Mouse (Mus musculus) adrenal gland, adult 18-20 months (tissue): ENCODE data around the gene Tbxa2r. TPM values are rescaled to one million over a fixed set of nuclear protein-coding genes. Genes with fewer than 3 reads are reported as not detected.

Source experiments
- DNase-seq, 2 experiments: peaks; one replicate each; pipeline ENCODE4 v3.0.0; 2021 to 2022; ENCODE audit warnings: low spot score in 2 of 2
- total RNA-seq, 2 experiments: library from RNA; stranded (reverse); gene quantifications; 1 replicate in 1 of 2; 2 replicates in 1 of 2; pipeline ENCODE4 v1.2.3; 2021

Gene Tbxa2r
- total RNA-seq, 2 experiments from 2014 or later = 23.3 to 29.2 TPM

- DNase-seq = no peak
These were observed 28.8 kb upstream of the Tbxa2r start for GRCm38 (mm10) chr10:81299585-81300351.

GRCm38 (mm10) chr10:81300352-81300907, 28.1 kb upstream of the Tbxa2r start:
- no peak for DNase-seq

GRCm38 (mm10) chr10:81301321-81301720, 27.2 kb upstream of the Tbxa2r start:
- no peak for DNase-seq

GRCm38 (mm10) chr10:81302288-81302687, 26.2 kb upstream of the Tbxa2r start:
- DNase-seq = no peak

GRCm38 (mm10) chr10:81302781-81303218, 25.7 kb upstream of the Tbxa2r start:
- no peak for DNase-seq

- no peak for DNase-seq
These were observed 25.3 kb upstream of the Tbxa2r start for GRCm38 (mm10) chr10:81303258-81303657.

GRCm38 (mm10) chr10:81303761-81304160, 24.8 kb upstream of the Tbxa2r start:
- DNase-seq = no peak

- peak in 1 of 2 experiments; percentile 66 for DNase-seq
These were observed 23.8 kb upstream of the Tbxa2r start for GRCm38 (mm10) chr10:81304597-81305238.

- DNase-seq = no peak
These were observed 22.9 kb upstream of the Tbxa2r start for GRCm38 (mm10) chr10:81305663-81306062.

- no peak for DNase-seq
These were observed 22.3 kb upstream of the Tbxa2r start for GRCm38 (mm10) chr10:81306173-81306668.

GRCm38 (mm10) chr10:81306837-81307682, 21.5 kb upstream of the Tbxa2r start:
- DNase-seq = no peak

- no peak for DNase-seq
These were observed 19.0 kb upstream of the Tbxa2r start for GRCm38 (mm10) chr10:81309571-81309970.

- no peak for DNase-seq
These were observed 14.9 kb upstream of the Tbxa2r start for GRCm38 (mm10) chr10:81313581-81313980.

- DNase-seq = no peak
These were observed 14.3 kb upstream of the Tbxa2r start for GRCm38 (mm10) chr10:81314201-81314600.

- no peak for DNase-seq
These were observed 12.9 kb upstream of the Tbxa2r start for GRCm38 (mm10) chr10:81315587-81315986.

- DNase-seq = no peak
These were observed 12.0 kb upstream of the Tbxa2r start for GRCm38 (mm10) chr10:81316338-81317060.

- DNase-seq = peak; percentile 51 to 63
These were observed 11.3 kb upstream of the Tbxa2r start for GRCm38 (mm10) chr10:81317273-81317672.

- DNase-seq = peak; percentile 67 to 68
These were observed 9.8 kb upstream of the Tbxa2r start for GRCm38 (mm10) chr10:81318589-81319329.

GRCm38 (mm10) chr10:81319330-81319699, 9.2 kb upstream of the Tbxa2r start:
- peak in 1 of 2 experiments; percentile 32 for DNase-seq
